Mouse (Mus musculus) embryo, embryonic 10.5 days (tissue): ENCODE results near the gene Styk1.
"Not testable (repeated sequence)": the region's sequence is repeated elsewhere in the genome, so short reads cannot be mapped to it uniquely, and the experiment has no call there.

Experiments
- DNase-seq: peaks from one replicate; pipeline ENCODE4 v3.0.0-alpha.2; 2015; ENCODE audit warnings: low spot score

The Styk1 gene

DNA sequence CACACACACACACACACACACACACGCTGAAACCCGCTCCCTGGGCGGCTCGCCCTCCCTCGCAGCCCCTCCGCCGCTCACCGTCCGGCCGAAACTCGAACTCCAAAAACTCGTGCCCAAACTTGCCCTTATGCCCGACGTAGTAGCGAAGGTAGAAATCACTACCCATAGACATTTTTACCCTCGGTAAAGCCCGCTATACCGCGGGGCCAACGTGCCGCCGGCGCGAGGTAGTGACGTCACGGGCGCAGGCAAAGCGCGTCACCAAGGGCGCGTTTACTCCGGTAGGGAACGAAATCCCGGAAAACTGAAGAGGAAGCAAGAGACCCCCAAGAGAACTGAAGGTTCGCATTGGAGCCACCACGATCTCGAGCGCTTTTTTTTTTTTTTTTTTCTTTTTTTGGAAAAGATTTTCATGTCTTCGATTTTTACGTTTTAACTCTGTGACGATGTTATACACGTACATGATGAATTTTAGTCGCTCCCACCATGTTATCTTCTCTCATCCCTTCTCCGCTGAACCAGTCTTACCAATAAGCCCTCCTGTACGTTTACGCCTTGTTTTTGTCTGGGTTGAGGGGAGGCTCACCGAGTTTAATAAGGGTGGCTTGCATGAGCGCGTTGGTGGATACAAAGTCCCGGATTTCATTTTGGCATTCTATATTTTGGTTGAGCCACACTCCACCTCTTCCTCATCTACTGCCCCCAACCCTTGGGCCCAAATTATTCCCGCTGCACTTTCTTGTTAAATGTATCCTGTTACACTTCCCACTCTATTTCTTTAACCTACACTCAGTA, 60.2 kb downstream of the Styk1 start, which contains the start of gene Magohb:
Gene Magohb (minus strand): TSS at position 254 of the 798 bp plus-strand sequence.
- DNase-seq: peak; percentile 79

DNA sequence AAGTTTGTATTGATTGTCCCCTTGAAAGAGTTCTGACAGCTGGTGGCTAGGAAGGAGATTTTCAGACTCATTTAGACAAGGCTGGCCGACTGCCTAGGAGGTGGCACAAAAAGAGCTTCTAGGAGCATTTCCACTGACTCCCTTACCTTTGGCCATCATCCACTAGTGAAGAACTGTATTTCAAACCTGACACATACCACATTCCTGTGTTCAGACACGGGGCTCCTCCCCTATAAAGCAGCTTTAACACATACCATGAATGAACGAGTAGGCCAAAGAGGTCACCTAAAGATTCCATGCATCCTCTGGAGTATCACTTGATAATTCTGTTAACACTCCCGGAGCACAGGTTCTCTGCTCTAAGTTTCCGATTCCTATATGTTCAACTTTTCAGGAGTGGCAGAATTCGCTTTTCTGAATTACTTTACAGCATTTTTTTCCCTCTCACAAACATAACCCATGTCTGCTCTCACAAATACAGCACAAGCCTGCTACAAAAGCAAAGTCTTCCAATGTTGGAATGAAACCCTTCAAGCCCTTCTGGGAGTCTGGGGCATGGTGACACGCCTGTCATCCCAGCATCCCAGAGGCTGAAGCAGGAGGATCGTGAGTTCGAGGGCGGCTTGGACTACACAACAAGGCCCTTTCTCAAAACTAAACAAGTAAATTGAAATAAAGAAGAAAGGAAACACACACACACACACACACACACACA, 61.0 kb downstream of the Styk1 start:
- DNase-seq: peak; percentile 54

DNA sequence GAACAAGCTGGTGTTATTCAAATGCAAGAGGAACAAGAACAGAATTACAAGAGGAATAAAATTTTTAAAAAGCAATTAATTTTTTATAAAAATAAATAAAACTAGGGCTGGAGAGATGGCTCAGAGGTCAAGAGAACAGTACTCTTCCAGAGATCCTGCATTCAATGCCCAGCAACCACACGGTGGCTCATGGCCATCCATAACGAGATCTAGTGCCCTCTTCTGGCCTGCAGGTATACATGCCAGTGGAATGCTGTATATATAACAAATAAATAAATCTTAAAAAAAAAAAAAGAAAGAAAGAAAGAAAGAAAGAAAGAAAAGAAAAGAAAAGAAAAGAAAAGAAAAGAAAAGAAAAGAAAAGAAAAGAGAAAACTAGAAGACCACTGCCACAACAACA, 63.0 kb downstream of the Styk1 start:
- peak; percentile 56 for DNase-seq

DNA sequence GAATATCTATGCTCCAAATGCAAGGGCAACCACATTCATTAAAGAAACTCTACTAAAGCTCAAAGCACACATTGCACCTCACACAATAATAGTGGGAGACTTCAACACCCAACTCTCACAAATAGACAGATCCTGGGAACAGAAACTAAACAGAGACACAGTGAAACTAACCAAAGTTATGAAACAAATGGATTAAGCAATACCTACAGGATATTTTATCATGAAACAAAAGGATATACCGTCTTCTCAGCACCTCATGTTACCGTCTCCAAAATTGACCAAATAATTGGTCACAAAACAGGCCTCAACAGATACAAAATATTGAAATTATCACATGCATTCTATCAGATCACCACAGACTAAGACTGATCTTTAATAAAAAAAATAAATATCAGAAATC, 75.2 kb downstream of the Styk1 start:
- not testable (repeated sequence) for DNase-seq

DNA sequence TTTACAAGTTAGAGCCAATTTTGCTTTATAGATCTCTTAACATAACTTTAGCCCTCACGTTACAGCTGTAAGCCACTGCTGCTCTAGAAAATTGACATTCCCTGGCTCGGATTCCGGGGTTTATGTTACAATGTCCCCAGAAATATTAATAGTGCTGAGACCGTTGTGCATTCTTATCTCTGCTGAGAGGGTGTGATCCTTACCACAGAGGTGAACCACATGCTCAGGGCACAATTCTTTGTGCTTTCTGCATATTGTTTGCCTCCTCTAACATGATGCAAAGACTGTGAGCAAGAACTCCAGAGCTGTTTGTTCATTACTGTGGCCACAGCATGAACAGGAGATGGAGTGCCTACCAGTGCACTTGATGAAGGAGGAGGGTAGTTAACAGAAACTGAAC, 76.7 kb downstream of the Styk1 start:
- no peak for DNase-seq

DNA sequence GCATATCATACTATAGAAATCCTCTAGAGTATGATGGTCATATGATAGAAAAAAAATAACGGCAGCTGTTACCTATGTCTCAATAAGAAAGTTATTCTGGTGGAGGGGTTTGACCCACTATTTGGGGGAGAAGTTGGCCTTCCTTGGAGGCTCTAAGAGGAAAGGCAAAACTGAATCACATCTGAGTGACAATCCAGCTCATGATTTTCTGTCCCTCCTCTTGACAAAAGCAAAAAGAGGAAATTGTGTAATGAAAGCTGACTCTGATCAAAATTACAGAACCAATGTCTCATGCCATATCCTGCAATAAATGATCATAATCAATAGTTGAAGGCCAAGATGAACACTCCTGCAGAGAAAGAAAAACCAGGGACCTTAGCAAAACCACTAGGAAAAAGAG, 81.1 kb downstream of the Styk1 start:
- no peak for DNase-seq

DNA sequence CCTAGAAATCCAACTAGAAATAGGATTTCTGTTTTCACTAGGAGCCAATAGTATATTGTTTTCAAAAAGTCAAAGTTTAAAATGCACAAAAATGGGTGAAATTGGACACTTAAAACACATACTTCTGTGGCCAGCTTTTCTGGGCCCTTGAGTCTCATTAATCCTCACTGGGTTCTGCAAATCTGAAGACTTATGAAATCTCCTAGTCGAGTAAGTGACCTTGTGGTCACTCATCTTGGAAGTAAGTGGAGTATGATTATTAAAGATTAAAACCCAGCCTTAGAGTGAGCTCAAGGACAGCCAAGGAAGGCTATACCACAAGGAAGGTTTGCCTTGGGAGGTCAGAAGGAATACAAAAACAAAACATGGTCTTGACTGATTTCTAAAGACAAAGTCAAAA, 83.1 kb downstream of the Styk1 start:
- DNase-seq: no peak

DNA sequence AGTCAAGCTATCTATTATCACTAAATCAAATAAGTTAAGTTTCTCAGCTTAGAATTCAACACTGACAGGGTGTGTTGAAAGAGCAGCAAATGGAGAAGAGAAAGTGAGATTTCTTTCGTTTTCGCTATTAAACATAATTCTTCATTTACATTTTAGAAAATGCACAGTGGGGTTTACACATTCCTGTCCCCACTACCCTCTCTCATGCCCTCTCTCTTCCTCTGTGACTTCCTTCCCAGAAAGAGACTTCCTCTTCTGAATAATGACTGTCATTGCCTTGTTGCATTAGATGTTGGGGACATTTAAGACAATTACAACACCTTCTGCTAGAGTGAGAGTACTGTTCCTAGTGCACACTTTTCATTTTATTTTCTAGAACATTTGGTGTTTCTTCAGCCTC, 83.8 kb downstream of the Styk1 start:
- no peak for DNase-seq

DNA sequence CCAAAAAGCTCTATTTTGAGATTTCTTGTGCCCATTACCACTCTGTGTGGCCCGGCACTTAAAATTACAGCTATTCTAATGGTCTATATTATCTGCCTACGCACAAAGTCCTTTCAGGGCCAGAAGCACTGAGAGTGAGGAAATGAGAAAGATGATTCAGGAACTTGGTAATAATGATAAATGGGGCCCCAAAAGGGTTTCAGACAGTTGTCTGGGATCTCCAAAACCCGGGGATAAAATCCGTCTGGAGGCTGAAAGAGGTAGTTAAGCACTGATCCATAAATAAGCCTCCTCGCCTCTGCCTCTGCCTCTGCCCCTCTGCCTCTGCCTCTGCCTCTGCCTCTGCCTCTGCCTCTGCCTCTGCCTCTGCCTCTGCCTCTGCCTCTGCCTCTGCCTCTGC, 89.2 kb downstream of the Styk1 start:
- DNase-seq: no peak

DNA sequence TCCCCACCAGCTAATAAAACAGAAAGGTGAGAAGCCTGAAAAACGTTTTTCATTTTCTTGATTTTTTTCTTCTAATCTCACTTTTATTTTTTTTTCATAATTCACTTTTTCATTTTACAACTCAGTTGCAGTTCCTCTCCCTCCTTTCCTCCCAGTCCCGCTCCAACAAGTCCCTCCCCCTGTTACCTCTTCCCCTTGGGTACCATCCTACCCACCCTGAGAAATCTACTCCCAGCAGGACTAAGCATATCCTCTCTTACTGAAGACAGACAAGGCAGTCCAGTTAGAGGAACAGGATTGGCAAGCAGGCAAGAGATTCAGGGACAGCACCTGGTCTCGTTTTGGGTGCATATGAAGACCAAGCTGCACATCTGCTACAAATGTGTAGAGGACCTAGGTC, 90.6 kb downstream of the Styk1 start:
- no peak for DNase-seq

DNA sequence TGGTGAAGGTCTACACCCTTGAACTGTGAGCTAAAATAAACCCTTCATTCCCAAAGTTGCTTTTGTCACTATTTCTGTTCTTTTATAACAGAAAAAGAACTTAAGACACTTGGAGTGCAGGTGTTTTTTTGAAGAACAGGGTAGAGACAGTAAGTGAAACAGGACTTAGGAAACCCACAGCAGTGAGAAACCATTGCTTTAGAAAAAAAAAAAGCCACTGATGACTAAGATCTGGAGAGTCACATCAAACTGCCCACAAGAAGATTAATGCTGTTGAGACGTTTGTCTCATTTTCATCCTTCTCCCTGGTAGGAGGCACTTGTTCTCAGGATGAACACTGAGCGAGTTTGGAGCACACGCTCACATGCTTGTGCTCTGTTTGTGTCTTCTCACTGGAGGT, 91.4 kb downstream of the Styk1 start:
- DNase-seq: no peak
